Mouse (Mus musculus): ENCODE measurements around the gene Slc10a6. TPM values are rescaled to one million over a fixed set of nuclear protein-coding genes. Genes with fewer than 3 reads are reported as not detected.

The Slc10a6 gene
- polyA plus RNA-seq, 1 experiment from 2014 or later: not detected

- no peak within 1 kb of the TSS for H3K27ac ChIP-seq
- peak within 1 kb of the TSS; percentile 61 for H3K9ac ChIP-seq
- no peaks in the 10 kb centered on the region for H3K9me3 ChIP-seq (replicated peaks)
- H3K4me2 ChIP-seq: peak within 1 kb of the TSS; percentile 88
- 1% methylated on average over 54 of the region's 56 CpGs for WGBS (ENCODE audit: insufficient replicate concordance)
- peak; percentile 59 for DNase-seq
- H3K36me3 ChIP-seq: no peaks in the 10 kb centered on the region
- ATAC-seq (ENCODE audit: low read depth): peak; percentile 83
- peaks cover 9% of the 10 kb centered on the region for H3K4me1 ChIP-seq (replicated peaks)
- peak within 1 kb of the TSS; percentile 62 for H3K4me3 ChIP-seq (replicated peaks)
- peaks cover 5% of the 10 kb centered on the region; the same call in 1 of the 2 replicates for H3K27me3 ChIP-seq
These were observed 26.3 kb upstream of the Slc10a6 start, which contains the start of gene 1700016H13Rik for GRCm38 (mm10) chr5:103655346-103656118. Gene 1700016H13Rik (minus strand): TSS chr5:103656010.

- no peaks in the 10 kb centered on the region for H3K9me3 ChIP-seq (replicated peaks)
- ATAC-seq (ENCODE audit: low read depth): no peak
- peaks cover 9% of the 10 kb centered on the region for H3K4me1 ChIP-seq (replicated peaks)
- no peak for DNase-seq
- WGBS (ENCODE audit: insufficient replicate concordance): 67% methylated on average over 4 of the region's 4 CpGs
- H3K27ac ChIP-seq: no peak overlapping the region
- H3K4me3 ChIP-seq (replicated peaks): 0 out of 2 replicates have a peak overlapping the region, but pooled peaks have one; percentile 62
- peaks cover 5% of the 10 kb centered on the region; the same call in 1 of the 2 replicates for H3K27me3 ChIP-seq
- H3K9ac ChIP-seq: no peak overlapping the region
- no peaks in the 10 kb centered on the region for H3K36me3 ChIP-seq
- peak overlapping the region; percentile 88 for H3K4me2 ChIP-seq
These were observed 25.6 kb upstream of the Slc10a6 start for GRCm38 (mm10) chr5:103654780-103655179.

- DNase-seq: peak; percentile 35
- H3K9ac ChIP-seq: no peak overlapping the region
- no peak for ATAC-seq (ENCODE audit: low read depth)
- no peak overlapping the region for H3K27ac ChIP-seq
- 16% methylated on average over 6 of the region's 6 CpGs for WGBS (ENCODE audit: insufficient replicate concordance)
- peaks cover 5% of the 10 kb centered on the region; the same call in 1 of the 2 replicates for H3K27me3 ChIP-seq
- no peaks in the 10 kb centered on the region for H3K36me3 ChIP-seq
- no peaks in the 10 kb centered on the region for H3K9me3 ChIP-seq (replicated peaks)
- peaks cover 9% of the 10 kb centered on the region for H3K4me1 ChIP-seq (replicated peaks)
- H3K4me2 ChIP-seq: no peak overlapping the region
- no peak overlapping the region for H3K4me3 ChIP-seq (replicated peaks)
These were observed 25.0 kb upstream of the Slc10a6 start for GRCm38 (mm10) chr5:103654225-103654624.

GRCm38 (mm10) chr5:103647320-103647719 is 18.1 kb upstream of the Slc10a6 start:
- no peaks in the 10 kb centered on the region for H3K9me3 ChIP-seq (replicated peaks)
- no peaks in the 10 kb centered on the region for H3K36me3 ChIP-seq
- WGBS (ENCODE audit: insufficient replicate concordance): 58% methylated on average over 3 of the region's 3 CpGs
- no peak overlapping the region for H3K4me2 ChIP-seq
- H3K9ac ChIP-seq: no peak overlapping the region
- no peak overlapping the region for H3K4me3 ChIP-seq (replicated peaks)
- H3K27ac ChIP-seq: no peak overlapping the region
- H3K27me3 ChIP-seq: no peaks in the 10 kb centered on the region
- no peak for ATAC-seq (ENCODE audit: low read depth)
- no peak for DNase-seq
- no peaks in the 10 kb centered on the region for H3K4me1 ChIP-seq (replicated peaks)

GRCm38 (mm10) chr5:103644167-103644566 is 15.0 kb upstream of the Slc10a6 start:
- no peak overlapping the region for H3K27ac ChIP-seq
- no peak overlapping the region for H3K9ac ChIP-seq
- no peaks in the 10 kb centered on the region for H3K4me1 ChIP-seq (replicated peaks)
- no peaks in the 10 kb centered on the region for H3K9me3 ChIP-seq (replicated peaks)
- no peaks in the 10 kb centered on the region for H3K27me3 ChIP-seq
- H3K4me2 ChIP-seq: no peak overlapping the region
- no peak for ATAC-seq (ENCODE audit: low read depth)
- 71% methylated on average over 1 of the region's 1 CpGs for WGBS (ENCODE audit: insufficient replicate concordance)
- no peak overlapping the region for H3K4me3 ChIP-seq (replicated peaks)
- no peak for DNase-seq
- H3K36me3 ChIP-seq: no peaks in the 10 kb centered on the region

- Histone ChIP-seq H3K36me3 (no peaks in the 10 kb centered on the region), H3K4me2 (no peak overlapping the region), H3K4me1 (replicated peaks) (no peaks in the 10 kb centered on the region), H3K27me3 (no peaks in the 10 kb centered on the region), H3K27ac (no peak overlapping the region), H3K9ac (no peak overlapping the region), H3K4me3 (replicated peaks) (no peak overlapping the region), H3K9me3 (replicated peaks) (no peaks in the 10 kb centered on the region)
- 60% methylated on average over 2 of the region's 2 CpGs for WGBS (ENCODE audit: insufficient replicate concordance)
- DNase-seq: no peak
- ATAC-seq (ENCODE audit: low read depth): no peak
These were observed 8.0 kb upstream of the Slc10a6 start for GRCm38 (mm10) chr5:103637162-103637561.

GRCm38 (mm10) chr5:103629854-103630580 is 814 bp upstream of the Slc10a6 start:
- DNase-seq (no peak), ATAC-seq (ENCODE audit: low read depth) (no peak)
- no peaks in the 10 kb centered on the region for H3K4me1 ChIP-seq (replicated peaks)
- no peak overlapping the region for H3K27ac ChIP-seq
- no peaks in the 10 kb centered on the region for H3K9me3 ChIP-seq (replicated peaks)
- 65% methylated on average over 9 of the region's 9 CpGs for WGBS (ENCODE audit: insufficient replicate concordance)
- H3K4me3 ChIP-seq (replicated peaks): no peak overlapping the region
- no peak overlapping the region for H3K9ac ChIP-seq
- H3K27me3 ChIP-seq: no peaks in the 10 kb centered on the region
- H3K36me3 ChIP-seq: no peaks in the 10 kb centered on the region
- no peak overlapping the region for H3K4me2 ChIP-seq

GRCm38 (mm10) chr5:103628499-103628898 is 704 bp downstream of the Slc10a6 start:
- Histone ChIP-seq H3K9me3 (replicated peaks) (no peaks in the 10 kb centered on the region), H3K27me3 (no peaks in the 10 kb centered on the region), H3K36me3 (no peaks in the 10 kb centered on the region), H3K9ac (no peak overlapping the region), H3K27ac (no peak overlapping the region), H3K4me3 (replicated peaks) (no peak overlapping the region), H3K4me2 (no peak overlapping the region), H3K4me1 (replicated peaks) (no peaks in the 10 kb centered on the region)
- no peak for ATAC-seq (ENCODE audit: low read depth)
- 50% methylated on average over 6 of the region's 6 CpGs for WGBS (ENCODE audit: insufficient replicate concordance)
- no peak for DNase-seq

- no peaks in the 10 kb centered on the region for H3K36me3 ChIP-seq
- no peaks in the 10 kb centered on the region for H3K27me3 ChIP-seq
- H3K4me1 ChIP-seq (replicated peaks): no peaks in the 10 kb centered on the region
- no peak overlapping the region for H3K4me2 ChIP-seq
- no peak overlapping the region for H3K4me3 ChIP-seq (replicated peaks)
- H3K9ac ChIP-seq: no peak overlapping the region
- no peak overlapping the region for H3K27ac ChIP-seq
- no peak for ATAC-seq (ENCODE audit: low read depth)
- no peaks in the 10 kb centered on the region for H3K9me3 ChIP-seq (replicated peaks)
- no peak for DNase-seq
- 68% methylated on average over 5 of the region's 5 CpGs for WGBS (ENCODE audit: insufficient replicate concordance)
These were observed 4.4 kb downstream of the Slc10a6 start for GRCm38 (mm10) chr5:103624831-103625230.

- no peak for DNase-seq
- Histone ChIP-seq H3K9me3 (replicated peaks) (no peaks in the 10 kb centered on the region), H3K36me3 (no peaks in the 10 kb centered on the region), H3K27me3 (no peaks in the 10 kb centered on the region), H3K9ac (no peak overlapping the region), H3K27ac (no peak overlapping the region), H3K4me1 (replicated peaks) (no peaks in the 10 kb centered on the region), H3K4me2 (no peak overlapping the region), H3K4me3 (replicated peaks) (no peak overlapping the region)
- 69% methylated on average over 5 of the region's 5 CpGs for WGBS (ENCODE audit: insufficient replicate concordance)
- no peak for ATAC-seq (ENCODE audit: low read depth)
These were observed 6.9 kb downstream of the Slc10a6 start for GRCm38 (mm10) chr5:103622321-103622720.

GRCm38 (mm10) chr5:103620301-103620973 is 8.8 kb downstream of the Slc10a6 start:
- Histone ChIP-seq H3K36me3 (no peaks in the 10 kb centered on the region), H3K27me3 (no peaks in the 10 kb centered on the region), H3K4me2 (no peak overlapping the region), H3K4me1 (replicated peaks) (no peaks in the 10 kb centered on the region), H3K27ac (no peak overlapping the region), H3K9ac (no peak overlapping the region), H3K4me3 (replicated peaks) (no peak overlapping the region), H3K9me3 (replicated peaks) (no peaks in the 10 kb centered on the region)
- ATAC-seq (ENCODE audit: low read depth): no peak
- no peak for DNase-seq
- 53% methylated on average over 12 of the region's 12 CpGs for WGBS (ENCODE audit: insufficient replicate concordance)
